Mouse (Mus musculus): ENCODE measurements around the gene Chp2.

- TF ChIP-seq CTCF (IDR thresholded peaks at IDR 0.05; ENCODE audit: control insufficient read depth, insufficient read depth, insufficient replicate concordance, low read depth, low read length) (no peak), POLR2A (IDR thresholded peaks at IDR 0.05; ENCODE audit: control insufficient read depth, low read depth, low read length) (no peak)
These were observed 10.0 kb downstream of the Chp2 start for GRCm38 (mm10) chr7:122229306-122229705.
